Mouse (Mus musculus) liver, embryonic 14.5 days (tissue): ENCODE data around the gene Snx7.

Experiments
- CTCF ChIP-seq: IDR thresholded peaks from 2 replicates; pipeline ENCODE4 v1.5.1; 2016; ENCODE audit warnings: antibody characterized with exemption, low read depth, control low read depth
- EP300 ChIP-seq: IDR thresholded peaks from 2 replicates; pipeline ENCODE4 v1.6.1; 2016; ENCODE audit warnings: antibody characterized with exemption, low read depth

DNA sequence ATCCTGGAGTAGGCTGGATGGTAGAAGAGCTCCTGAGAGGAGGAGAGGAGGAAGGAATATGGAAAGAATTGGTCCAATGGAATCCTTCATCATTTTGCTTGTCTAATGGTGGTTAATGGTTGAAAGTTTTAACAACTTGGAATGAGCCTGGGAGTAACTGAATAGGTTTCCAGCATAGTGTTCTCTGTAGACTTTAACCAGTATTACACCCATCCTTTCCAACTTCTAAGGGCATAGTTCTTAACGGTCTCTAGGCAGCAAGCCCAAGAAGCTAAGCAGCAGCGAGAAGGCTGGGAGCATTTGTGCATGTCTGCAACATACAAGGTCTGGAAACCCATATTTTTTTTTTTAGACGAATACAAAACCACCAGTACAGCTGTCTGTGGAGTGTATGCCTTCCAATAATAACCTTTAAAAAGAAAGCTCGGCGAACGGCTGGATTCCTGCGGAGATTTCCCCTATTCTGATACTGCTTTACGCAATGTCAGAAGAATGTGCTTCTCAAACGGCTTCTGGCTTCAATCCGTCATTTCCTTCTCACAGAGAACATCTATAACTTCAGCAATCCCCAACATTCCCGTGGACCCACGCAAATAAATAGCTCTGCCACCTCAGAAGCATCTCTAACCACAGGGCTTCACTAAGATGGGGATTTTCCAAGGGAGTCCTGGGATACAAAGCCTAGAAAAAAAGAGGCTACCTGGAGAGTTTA, 1.9 kb downstream of the Snx7 start:
- TF ChIP-seq CTCF (no peak), EP300 (no peak)
